Mouse (Mus musculus): ENCODE data around the gene Bmp8b.
A peak's percentile ranks its signal among the peaks of the same experiment; 100 is the strongest.
"Not testable (repeated sequence)": the region's sequence is repeated elsewhere in the genome, so short reads cannot be mapped to it uniquely, and the experiment has no call there.

Bmp8b gene

GRCm38 (mm10) chr4:123104651-123105450, at the start of gene Bmp8b:
Gene Bmp8b (plus strand): TSS chr4:123105165.
- no peak for DNase-seq

GRCm38 (mm10) chr4:123056560-123057109, 48.3 kb upstream of the Bmp8b start:
- no peak for DNase-seq

- DNase-seq: no peak
Observed at GRCm38 (mm10) chr4:123057957-123058356, 47.0 kb upstream of the Bmp8b start.

GRCm38 (mm10) chr4:123061744-123062143, 43.2 kb upstream of the Bmp8b start:
- DNase-seq: no peak

DNA sequence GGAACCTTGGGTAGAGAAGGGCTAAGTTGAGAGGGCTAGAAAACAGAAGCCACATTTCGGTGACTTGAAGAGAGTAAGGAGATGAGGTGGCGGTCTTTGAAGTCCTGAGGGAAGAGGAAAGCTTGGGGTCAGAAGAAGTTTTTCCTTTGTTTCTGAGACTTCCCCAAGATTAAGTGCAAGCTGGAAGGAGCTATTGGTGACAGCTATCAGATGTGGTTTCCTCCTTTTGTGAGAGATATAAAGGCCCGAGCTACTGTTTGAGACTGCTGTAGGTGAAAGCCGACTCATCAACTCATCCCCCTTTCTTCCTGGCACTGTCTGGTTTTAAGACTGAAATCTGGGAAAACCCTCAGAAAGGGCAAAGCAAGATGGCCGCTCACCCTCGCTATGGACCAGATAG, 36.3 kb upstream of the Bmp8b start:
- DNase-seq: no peak

DNA sequence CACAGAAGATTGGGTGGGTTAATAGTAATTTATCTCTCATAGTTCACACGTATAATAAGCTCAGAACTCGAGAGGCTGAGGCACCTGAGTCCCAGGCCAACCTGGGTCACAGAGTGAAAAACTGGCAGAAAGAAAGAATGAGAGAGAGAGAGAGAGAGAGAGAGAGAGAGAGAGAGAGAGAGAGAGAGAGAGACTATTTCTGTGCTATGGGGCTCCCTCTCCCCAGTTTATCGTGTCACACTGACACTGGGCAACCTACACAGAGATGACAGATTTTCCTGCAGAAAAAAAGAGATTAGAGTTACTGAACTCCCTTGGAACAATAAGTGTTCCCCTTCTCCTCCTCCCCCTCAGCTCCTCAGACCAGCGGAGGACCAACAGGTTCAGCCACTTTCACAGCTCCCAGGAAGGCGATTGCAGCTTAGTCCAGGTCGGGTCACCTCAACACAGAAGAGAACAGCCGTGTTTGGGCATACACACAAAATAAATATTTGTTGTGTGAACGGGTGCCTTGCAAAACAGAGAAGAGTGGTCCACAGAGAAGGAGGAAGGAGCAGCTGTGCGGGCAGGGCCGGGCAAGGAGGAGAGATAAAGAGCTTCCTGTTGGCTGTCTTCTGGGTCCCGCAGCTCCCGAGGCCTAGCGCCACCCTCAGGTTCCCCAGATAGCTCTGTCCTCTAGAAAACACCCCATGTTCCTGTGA, 33.5 kb upstream of the Bmp8b start:
- DNase-seq: peak; percentile 61

GRCm38 (mm10) chr4:123076928-123077327, 28.0 kb upstream of the Bmp8b start:
- DNase-seq: no peak

DNA sequence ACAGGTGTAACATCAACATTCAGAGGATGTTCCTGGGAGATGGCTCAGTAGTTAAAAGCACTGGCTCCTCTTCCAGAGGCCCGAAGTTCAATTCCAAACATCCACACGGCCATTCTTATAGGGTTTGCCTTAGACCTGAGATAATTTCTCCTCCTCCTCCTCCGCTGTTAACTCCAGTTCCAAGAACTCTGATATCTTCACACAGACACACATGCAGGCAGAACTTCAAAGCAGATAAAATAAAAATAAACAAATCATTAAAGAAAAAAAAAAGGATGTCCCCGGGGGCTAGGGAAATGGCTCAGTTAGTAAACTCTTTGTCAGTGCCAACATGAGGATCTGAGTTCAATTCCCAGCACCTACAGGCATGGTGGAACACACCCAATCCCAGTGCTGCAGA, 26.7 kb upstream of the Bmp8b start:
- DNase-seq: no peak

GRCm38 (mm10) chr4:123080791-123081190, 24.2 kb upstream of the Bmp8b start:
- no peak for DNase-seq

DNA sequence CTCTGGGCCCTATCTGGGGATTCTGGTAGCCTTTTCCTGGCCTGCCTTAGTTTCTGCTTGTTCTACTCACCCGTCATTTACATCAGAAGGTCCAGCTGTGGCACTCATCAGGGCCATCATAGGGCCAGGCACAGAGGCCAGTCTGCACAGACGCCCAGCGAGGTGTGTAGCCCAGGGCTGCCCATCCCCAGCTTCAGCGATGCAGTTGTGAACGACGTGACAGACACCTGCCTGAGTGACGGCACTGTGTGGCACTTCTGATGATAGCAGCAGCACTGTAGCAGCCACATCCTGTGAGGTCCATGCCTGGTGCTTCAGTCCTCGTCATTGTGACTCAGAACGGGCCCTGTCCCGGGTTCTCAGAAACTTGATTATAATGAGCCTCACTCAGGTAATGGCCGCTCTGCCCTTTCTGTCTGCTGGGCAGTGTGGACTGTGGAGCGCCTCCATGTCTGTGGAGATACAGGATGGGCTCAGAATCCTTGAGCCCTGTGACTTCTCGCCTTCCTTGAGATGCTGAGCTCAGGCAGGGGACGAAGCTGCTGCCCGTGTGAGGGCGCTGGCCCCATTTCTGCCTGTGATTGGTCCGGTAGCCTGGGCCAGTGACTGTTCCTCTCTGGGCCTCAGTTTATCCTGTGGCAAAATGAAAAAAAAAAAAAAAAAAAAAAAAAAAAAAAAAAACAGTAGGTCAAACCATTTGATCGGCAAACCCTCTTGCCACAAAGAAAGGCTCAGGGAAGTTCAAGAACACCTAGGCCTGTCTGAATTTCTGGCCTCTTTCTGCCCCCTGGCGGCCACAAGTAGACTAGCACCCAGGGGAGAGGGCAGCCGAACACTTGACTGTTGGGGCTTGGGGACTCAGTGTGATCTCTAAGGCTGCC, 22.4 kb upstream of the Bmp8b start:
- peak; percentile 44 for DNase-seq

DNA sequence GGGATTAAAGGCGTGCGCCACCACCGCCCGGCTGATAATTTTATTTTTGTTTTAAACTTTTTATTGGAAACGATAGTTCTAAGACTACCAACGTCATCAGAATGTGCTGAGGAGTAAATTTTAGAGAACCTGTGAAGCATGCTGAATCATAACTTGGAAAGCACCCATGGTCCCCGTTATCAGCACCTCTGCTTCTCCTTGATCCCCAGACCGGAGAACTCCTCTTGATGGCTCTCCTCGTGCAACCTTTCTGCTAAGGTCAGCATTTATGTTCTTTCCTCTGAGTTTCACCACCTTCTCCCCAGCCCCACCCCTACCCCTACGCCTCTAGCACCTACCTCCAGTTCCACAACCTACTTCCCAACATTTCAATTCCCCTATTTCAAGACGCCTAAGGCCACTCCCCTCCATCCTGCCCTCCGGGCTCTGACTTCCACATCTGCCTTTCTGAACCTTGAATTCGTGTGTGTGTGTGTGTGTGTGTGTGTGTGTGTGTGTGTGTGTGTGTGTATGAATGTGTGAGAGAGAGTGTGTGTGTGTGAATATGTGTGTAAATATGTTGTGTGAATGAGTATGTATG, 21.6 kb upstream of the Bmp8b start:
- DNase-seq: no peak

GRCm38 (mm10) chr4:123085290-123085689, 19.7 kb upstream of the Bmp8b start:
- DNase-seq: no peak

DNA sequence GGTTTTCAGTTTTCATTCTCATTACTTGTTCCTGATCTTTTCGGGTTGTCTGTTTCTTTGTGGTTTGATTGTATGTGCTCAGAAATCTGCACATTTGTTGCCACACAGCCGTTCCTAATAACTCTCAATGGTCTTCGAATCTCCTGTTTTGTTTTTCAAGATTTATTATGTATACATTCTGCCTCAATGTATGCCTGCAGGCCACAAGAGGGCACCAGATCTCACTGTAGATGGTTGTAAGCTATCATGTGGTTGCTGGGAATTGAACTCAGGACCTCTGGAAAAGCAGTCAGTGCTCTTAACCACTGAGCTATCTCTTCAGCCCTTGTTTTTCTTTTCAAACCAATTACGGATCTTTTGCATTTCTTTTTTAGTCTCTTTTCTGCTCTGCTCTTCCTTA, 18.6 kb upstream of the Bmp8b start:
- no peak for DNase-seq

GRCm38 (mm10) chr4:123092621-123093020, 12.3 kb upstream of the Bmp8b start:
- no peak for DNase-seq

- DNase-seq: no peak
Observed at GRCm38 (mm10) chr4:123093064-123093776, 11.7 kb upstream of the Bmp8b start.

GRCm38 (mm10) chr4:123093869-123094268, 11.1 kb upstream of the Bmp8b start:
- DNase-seq: no peak

DNA sequence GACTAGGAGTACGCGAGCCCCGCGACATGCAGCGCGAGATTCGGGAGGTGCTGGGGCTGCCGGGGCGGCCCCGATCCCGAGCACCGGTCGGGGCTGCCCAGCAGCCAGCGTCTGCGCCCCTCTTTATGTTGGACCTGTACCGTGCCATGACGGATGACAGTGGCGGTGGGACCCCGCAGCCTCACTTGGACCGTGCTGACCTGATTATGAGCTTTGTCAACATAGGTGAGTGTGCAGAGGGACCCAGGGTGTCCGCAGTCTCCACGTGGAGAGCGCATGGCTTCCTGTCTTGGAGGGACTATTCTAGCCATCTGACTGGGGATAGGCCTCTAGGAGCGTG, 456 bp downstream of the Bmp8b start:
- no peak for DNase-seq

DNA sequence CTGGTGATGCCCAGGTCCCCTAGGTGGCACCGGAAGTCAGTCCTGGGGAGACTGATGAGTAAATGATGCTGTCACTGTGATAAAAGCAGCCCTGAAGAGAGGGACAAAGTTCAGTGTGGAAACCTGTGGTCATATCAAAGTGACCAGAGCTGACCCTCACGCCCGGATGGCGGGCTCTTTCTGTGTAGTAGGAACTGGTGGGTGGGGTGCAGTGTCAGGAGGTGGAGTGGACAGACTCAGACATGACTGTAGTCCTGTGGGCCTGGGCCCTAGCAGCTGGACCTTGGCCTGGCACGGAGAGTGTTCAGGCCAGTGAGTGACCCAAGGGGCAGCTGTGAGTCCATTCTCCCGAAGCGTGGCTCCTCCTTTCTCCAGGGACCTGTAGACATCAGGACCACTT, 964 bp downstream of the Bmp8b start:
- DNase-seq: not testable (repeated sequence)

GRCm38 (mm10) chr4:123106864-123107263, 1.9 kb downstream of the Bmp8b start:
- no peak for DNase-seq

GRCm38 (mm10) chr4:123108056-123108455, 3.1 kb downstream of the Bmp8b start:
- no peak for DNase-seq

DNA sequence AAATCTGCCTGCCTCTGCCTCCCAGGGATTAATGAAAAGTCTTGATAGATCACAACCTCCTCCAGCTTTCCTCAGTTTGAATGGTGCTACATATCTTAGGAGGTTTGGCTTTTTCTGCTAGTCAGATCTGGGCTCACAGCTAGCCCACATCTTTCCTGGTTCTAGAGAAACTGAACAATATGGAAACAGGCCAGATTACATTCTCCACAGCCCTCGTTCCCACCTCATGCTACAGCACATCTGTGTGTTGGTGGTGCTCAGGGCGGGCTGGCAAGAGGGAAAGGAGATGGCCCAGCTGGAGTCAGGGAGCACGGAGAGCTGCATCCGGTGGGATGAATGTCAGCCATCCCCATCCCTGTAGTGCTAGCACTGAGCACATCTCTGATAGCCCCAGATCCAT, 5.8 kb downstream of the Bmp8b start:
- DNase-seq: no peak

Measured in liver (tissue).